Mouse (Mus musculus) G1E-ER4 (cell line): ENCODE measurements around the gene Tmem132c. TPM values are rescaled to one million over a fixed set of nuclear protein-coding genes. Genes with fewer than 3 reads are reported as not detected.

Experiments
- GATA1 ChIP-seq: IDR thresholded peaks from one replicate; pipeline ENCODE4 v1.8.0; 2012; ENCODE audit warnings: low read length, inconsistent platforms
- polyA plus RNA-seq: library from polyadenylated mRNA; stranded (reverse); fragments of >175 nt; gene quantifications from 2 replicates; pipeline ENCODE4 v1.2.3, GENCODE M21; 2012

Tmem132c gene
- polyA plus RNA-seq, 1 experiment = not detected

- no peak for TF ChIP-seq GATA1
Observed at GRCm38 (mm10) chr5:127537508-127537907, 295.9 kb downstream of the Tmem132c start.

GRCm38 (mm10) chr5:127546585-127546991 lies 305.0 kb downstream of the Tmem132c start:
- no peak for TF ChIP-seq GATA1

GRCm38 (mm10) chr5:127548136-127548535 lies 306.5 kb downstream of the Tmem132c start:
- TF ChIP-seq GATA1 = no peak

GRCm38 (mm10) chr5:127561086-127561485 lies 319.5 kb downstream of the Tmem132c start:
- TF ChIP-seq GATA1 = no peak

- no peak for TF ChIP-seq GATA1
Observed at GRCm38 (mm10) chr5:127567165-127567741, 325.6 kb downstream of the Tmem132c start.

- no peak for TF ChIP-seq GATA1
Observed at GRCm38 (mm10) chr5:127577419-127577818, 335.8 kb downstream of the Tmem132c start.

GRCm38 (mm10) chr5:127583658-127584057 lies 342.1 kb downstream of the Tmem132c start:
- no peak for TF ChIP-seq GATA1

GRCm38 (mm10) chr5:127587854-127588253 lies 346.2 kb downstream of the Tmem132c start:
- no peak for TF ChIP-seq GATA1

GRCm38 (mm10) chr5:127592406-127592805 lies 350.8 kb downstream of the Tmem132c start:
- no peak for TF ChIP-seq GATA1

GRCm38 (mm10) chr5:127592854-127593253 lies 351.2 kb downstream of the Tmem132c start:
- no peak for TF ChIP-seq GATA1

- TF ChIP-seq GATA1 = no peak
Observed at GRCm38 (mm10) chr5:127595676-127596075, 354.1 kb downstream of the Tmem132c start.

GRCm38 (mm10) chr5:127596862-127597261 lies 355.3 kb downstream of the Tmem132c start:
- TF ChIP-seq GATA1 = no peak

GRCm38 (mm10) chr5:127602996-127603395 lies 361.4 kb downstream of the Tmem132c start:
- TF ChIP-seq GATA1 = no peak

- TF ChIP-seq GATA1 = no peak
Observed at GRCm38 (mm10) chr5:127607507-127607906, 365.9 kb downstream of the Tmem132c start.

- no peak for TF ChIP-seq GATA1
Observed at GRCm38 (mm10) chr5:127609191-127609714, 367.6 kb downstream of the Tmem132c start.

- no peak for TF ChIP-seq GATA1
Observed at GRCm38 (mm10) chr5:127610787-127611509, 369.3 kb downstream of the Tmem132c start.

GRCm38 (mm10) chr5:127611881-127612280 lies 370.3 kb downstream of the Tmem132c start:
- TF ChIP-seq GATA1 = no peak

- TF ChIP-seq GATA1 = no peak
Observed at GRCm38 (mm10) chr5:127612397-127612796, 370.8 kb downstream of the Tmem132c start.
